ENCODE assay signal across 15 mouse cellular contexts in the genomic region with DNA sequence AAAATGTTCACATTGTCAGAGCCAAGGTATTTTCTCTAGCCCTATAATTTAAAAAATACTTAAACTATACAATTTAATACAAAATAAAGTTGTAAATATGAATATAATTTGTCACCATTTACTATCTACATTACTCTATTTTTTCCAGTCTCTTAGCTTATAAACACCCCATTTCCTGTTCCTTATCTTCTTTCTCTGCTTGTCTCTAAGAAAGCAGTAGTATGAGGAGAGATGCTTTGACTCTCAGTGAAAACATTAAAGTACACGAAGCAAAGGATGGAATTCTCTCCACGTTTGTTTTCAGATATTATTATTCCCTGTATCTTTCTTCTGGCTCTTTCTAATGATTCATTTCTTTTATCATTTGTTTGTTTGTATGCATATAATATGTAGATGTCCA.
"Had no signal": no experiment of that assay in that cellular context is flagged by ENCODE, and none has a peak within 500 bp of the region (broad histone marks: within the 10 kb centered on the region; RNA-seq: fewer than 3 reads in every experiment).

No protein-coding gene starts in this region.

- H3K4me3 ChIP-seq: neural tube, embryonic 13.5 days; neural tube, embryonic 15.5 days; stomach, embryonic 15.5 days had no signal

- H3K4me1 ChIP-seq: stomach, embryonic 15.5 days had no signal

- H3K27ac ChIP-seq: neural tube, embryonic 13.5 days; neural tube, embryonic 15.5 days; stomach, embryonic 15.5 days; stomach, postnatal 0 days had no signal

- H3K9ac ChIP-seq: neural tube, embryonic 13.5 days; neural tube, embryonic 15.5 days; stomach, embryonic 15.5 days had no signal

- DNase-seq: right cerebral cortex, adult 18-20 months; right cerebral cortex, postnatal 14 days; right cerebral cortex, postnatal 25 days; right cerebral cortex, postnatal 4 days; spleen, adult 18-20 months; thymus, adult 18-20 months; thymus, adult 2 months; thymus, postnatal 14 days; thymus, postnatal 25 days; thymus, postnatal 36 days; thymus, postnatal 4 days had no signal

- H3K9me3 ChIP-seq: neural tube, embryonic 13.5 days; neural tube, embryonic 15.5 days; stomach, embryonic 15.5 days had no signal

- H3K36me3 ChIP-seq: neural tube, embryonic 13.5 days; neural tube, embryonic 15.5 days; stomach, embryonic 15.5 days had no signal

- H3K27me3 ChIP-seq: neural tube, embryonic 13.5 days; neural tube, embryonic 15.5 days; stomach, embryonic 15.5 days had no signal

- H3K4me2 ChIP-seq: neural tube, embryonic 13.5 days; neural tube, embryonic 15.5 days; stomach, embryonic 15.5 days had no signal
